Mouse (Mus musculus) cortical plate, adult 2 months (tissue): ENCODE measurements around the gene Gm49396.

Experiments used
- CTCF ChIP-seq: fragments of 200-500 bp; IDR thresholded peaks from 2 replicates; pipeline ENCODE4 v1.5.1; 2011; ENCODE audit warnings: mild to moderate bottlenecking, control low read depth, low read length; ENCODE audit not compliant: insufficient read depth; ENCODE audit errors: extremely low read depth
- POLR2A ChIP-seq: fragments of 200-500 bp; IDR thresholded peaks from 2 replicates; pipeline ENCODE4 v1.6.1; 2011; ENCODE audit warnings: mild to moderate bottlenecking, low read length, control low read depth; ENCODE audit not compliant: insufficient read depth; ENCODE audit errors: extremely low read depth

GRCm38 (mm10) chr7:30564970-30565571, 1.9 kb downstream of the Gm49396 start, which contains the start of gene Igflr1:
- TF ChIP-seq CTCF = no peak
- no peak for TF ChIP-seq POLR2A
